Mouse (Mus musculus) 416B (cell line): ENCODE data around the gene Rac1.
"Not testable (repeated sequence)": the region's sequence is repeated elsewhere in the genome, so short reads cannot be mapped to it uniquely, and the experiment has no call there.

ENCODE experiments used
- DNase-seq: peaks from one replicate; pipeline ENCODE4 v3.0.0; 2011; ENCODE audit warnings: low read depth

Rac1 gene

GRCm38 (mm10) chr5:143525454-143526225 lies 2.2 kb downstream of the Rac1 start:
- no peak for DNase-seq

GRCm38 (mm10) chr5:143522882-143523281 lies 5.0 kb downstream of the Rac1 start:
- peak; percentile 46 for DNase-seq

DNA sequence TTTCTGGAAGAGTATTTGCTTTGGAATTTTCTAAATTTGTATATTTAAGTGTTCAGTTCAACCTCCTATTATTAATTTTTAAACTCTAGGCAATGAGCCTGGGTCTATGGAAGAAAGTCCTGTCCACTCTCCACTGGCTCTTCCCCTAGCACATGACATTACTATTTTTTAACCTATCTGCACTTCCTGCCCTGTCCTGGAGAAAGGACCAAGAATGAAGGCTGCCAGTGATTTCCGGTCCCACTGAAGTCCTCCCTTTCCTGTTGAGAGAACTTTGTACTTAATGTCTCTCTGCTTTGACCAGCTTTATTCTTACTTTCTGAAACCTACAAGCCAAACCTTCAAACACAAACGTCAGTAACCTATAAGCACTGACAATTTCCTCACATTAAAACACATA lies 7.4 kb downstream of the Rac1 start:
- peak; percentile 52 for DNase-seq

- peak; percentile 90 for DNase-seq
These were observed 9.7 kb downstream of the Rac1 start for GRCm38 (mm10) chr5:143518045-143518591.

DNA sequence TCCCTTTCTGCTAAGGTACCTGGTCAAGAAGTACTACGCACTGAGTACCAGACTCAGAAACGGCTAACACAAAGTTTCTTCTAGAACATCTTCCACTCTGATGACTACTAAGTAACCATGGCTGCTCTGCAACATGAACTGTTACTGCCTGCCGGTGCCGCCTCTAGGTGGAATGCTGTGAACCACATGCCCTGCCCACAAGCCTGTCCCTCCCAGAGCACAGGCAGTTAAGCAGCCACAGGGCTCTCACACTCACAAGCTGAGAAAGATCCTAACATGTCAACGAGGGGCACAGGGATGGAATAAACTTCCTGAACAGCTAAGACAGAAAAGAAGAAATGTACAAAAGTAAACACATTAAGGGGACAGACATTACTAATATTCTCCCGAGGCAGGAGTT lies 10.4 kb downstream of the Rac1 start:
- DNase-seq: no peak

- DNase-seq: no peak
These were observed 10.8 kb downstream of the Rac1 start for GRCm38 (mm10) chr5:143517005-143517404.

GRCm38 (mm10) chr5:143514878-143515277 lies 13.0 kb downstream of the Rac1 start:
- DNase-seq: no peak

- DNase-seq: no peak
These were observed 15.5 kb downstream of the Rac1 start for GRCm38 (mm10) chr5:143512305-143512704.

- no peak for DNase-seq
These were observed 16.3 kb downstream of the Rac1 start for GRCm38 (mm10) chr5:143511577-143511976.

GRCm38 (mm10) chr5:143509737-143510136 lies 18.1 kb downstream of the Rac1 start:
- peak; percentile 76 for DNase-seq

DNA sequence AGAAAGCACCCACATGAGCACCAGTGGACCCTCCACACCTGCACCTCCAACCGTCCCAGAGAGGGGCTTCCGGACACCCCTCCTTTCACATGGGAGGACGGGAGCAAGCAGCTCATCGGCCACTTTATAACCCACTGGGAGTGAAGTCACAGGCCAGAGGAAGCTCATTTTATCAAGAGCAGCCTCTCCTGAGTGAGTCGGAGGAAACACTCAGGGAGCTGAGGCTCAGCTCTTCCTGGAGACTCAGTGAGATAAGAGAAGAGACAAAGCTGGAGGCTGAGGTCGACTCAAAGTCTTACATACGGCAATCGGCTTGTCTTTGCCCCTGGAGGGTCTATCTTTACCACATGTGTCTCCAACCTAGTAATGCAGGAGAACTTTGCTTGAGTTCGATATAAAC lies 18.5 kb downstream of the Rac1 start:
- peak; percentile 71 for DNase-seq

GRCm38 (mm10) chr5:143505545-143505944 lies 22.3 kb downstream of the Rac1 start:
- DNase-seq: no peak

DNA sequence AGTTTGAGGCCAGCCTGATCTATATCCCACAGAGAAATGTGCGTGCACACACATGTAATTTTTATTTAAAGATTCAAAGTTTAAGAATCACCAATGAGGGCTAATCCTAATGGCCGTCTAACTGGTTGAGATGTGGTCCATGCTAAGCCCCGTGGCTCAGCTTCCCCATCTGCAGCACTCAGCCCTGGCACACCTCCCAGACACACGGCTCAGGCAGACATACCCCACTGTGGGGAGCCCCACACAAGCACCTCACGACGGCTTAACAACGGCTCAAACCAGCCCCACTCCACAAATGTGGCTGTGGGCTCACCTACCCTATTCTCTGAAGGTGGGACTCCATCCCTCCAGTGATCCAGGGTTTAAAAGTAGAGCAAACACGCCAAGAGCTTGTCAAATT lies 22.8 kb downstream of the Rac1 start:
- DNase-seq: no peak

DNA sequence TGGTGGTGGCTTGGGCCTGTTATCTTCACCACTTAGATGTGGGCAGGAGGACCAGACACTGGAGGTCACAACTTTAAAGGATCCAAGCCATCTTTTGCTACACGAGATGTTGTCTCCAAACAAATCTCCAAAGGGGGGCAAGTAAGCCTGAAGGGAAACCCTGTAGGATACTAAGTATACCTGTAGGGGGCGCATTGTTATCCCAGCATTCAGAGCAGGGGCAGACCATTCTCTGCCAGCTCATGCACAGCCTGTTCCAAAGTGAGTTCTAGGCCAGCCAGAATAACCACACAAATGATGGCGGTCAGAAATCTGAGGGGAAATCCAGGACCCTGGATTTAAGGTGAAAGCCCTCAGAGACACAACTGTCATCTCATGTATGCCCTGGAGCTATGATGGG lies 23.4 kb downstream of the Rac1 start:
- DNase-seq: peak; percentile 63

DNA sequence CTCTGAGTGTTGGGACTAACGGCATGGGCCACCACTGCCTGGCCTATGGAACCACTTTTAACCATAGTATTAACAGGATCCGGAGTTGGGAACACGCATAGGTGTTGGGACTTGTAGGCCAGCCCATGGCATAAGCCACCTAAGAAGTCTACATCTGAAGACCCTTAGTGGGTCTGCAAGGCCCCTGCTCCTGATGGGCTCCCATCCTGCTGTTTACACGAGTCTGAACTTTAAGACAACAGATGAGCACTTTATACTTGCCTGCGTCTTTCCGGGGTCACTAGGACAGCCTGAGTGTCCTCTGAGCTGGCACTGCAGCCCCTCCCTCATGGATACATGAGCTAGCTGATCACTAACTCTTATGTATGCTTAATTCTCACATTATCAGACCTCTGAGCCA lies 24.1 kb downstream of the Rac1 start:
- DNase-seq: no peak

GRCm38 (mm10) chr5:143502899-143503557 lies 24.8 kb downstream of the Rac1 start:
- no peak for DNase-seq

DNA sequence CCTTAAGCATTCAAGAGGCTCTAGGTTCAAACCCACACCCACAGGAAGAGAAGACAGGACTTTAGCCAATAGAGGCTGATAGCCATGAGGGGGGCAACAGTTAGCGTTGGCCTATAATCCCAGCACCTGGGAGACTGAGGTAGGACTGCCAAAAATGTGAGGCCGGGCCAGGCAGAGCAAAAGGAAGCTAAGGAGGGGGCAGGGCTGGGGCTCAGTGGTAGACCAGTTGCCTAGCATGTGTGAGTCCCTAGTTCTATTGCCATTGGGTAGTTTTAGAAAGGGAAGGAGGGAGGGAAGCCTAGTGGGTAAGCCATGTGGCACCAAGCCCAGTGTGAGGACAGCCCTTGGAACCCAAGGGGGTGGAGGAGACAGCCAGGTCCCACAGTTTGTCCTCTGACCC lies 26.2 kb downstream of the Rac1 start:
- no peak for DNase-seq

- no peak for DNase-seq
These were observed 26.7 kb downstream of the Rac1 start for GRCm38 (mm10) chr5:143501140-143501539.

GRCm38 (mm10) chr5:143500711-143501110 lies 27.1 kb downstream of the Rac1 start:
- not testable (repeated sequence) for DNase-seq

GRCm38 (mm10) chr5:143499686-143500085 lies 28.1 kb downstream of the Rac1 start:
- DNase-seq: peak; percentile 77

DNA sequence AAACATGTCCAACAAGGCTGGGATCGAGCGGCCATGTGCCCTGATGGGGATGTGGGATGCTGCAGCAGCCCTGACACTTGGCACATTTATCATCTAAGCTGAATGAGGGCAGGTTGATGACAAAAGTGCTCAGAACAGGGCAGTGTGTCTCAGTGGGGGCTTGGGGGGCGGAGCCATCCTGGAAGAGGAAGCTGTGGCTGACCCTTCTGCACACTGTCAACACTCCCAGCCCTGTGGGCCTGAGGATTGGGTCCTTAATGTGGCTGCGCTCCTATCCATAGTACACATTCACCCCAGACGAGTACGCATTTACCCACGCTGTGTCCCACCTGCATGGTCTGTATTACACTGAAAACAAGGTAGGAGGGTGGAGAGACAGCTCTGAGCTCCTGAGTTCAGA lies 28.6 kb downstream of the Rac1 start:
- DNase-seq: no peak

- DNase-seq: no peak
These were observed 30.4 kb downstream of the Rac1 start for GRCm38 (mm10) chr5:143497451-143497850.

DNA sequence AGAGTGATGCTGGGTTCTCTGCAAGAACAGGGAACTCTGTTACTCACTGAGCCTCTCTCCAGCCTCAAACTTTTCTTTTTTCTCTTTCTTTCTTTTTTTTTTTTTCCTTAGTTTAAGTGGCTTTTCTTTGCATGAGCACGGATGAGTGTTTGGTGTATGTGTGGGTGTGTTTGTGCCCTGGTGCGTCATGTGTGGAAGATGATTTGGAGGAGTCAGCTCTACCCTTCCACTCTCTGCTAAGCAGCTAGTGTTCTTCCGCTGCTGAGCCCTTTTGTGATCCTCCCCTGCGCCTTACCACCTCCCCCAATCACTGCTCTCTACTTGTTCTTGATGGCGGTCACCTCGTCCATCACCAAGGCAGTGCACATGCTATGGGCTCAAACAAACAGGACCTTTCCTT lies 32.1 kb downstream of the Rac1 start:
- no peak for DNase-seq
